Mouse (Mus musculus) R1 (cell line): ENCODE measurements around the gene Tox2.

Experiments
- DNase-seq: peaks from one replicate; pipeline ENCODE4 v3.0.0-alpha.2; 2018; ENCODE audit warnings: low read depth, low spot score

The Tox2 gene

DNA sequence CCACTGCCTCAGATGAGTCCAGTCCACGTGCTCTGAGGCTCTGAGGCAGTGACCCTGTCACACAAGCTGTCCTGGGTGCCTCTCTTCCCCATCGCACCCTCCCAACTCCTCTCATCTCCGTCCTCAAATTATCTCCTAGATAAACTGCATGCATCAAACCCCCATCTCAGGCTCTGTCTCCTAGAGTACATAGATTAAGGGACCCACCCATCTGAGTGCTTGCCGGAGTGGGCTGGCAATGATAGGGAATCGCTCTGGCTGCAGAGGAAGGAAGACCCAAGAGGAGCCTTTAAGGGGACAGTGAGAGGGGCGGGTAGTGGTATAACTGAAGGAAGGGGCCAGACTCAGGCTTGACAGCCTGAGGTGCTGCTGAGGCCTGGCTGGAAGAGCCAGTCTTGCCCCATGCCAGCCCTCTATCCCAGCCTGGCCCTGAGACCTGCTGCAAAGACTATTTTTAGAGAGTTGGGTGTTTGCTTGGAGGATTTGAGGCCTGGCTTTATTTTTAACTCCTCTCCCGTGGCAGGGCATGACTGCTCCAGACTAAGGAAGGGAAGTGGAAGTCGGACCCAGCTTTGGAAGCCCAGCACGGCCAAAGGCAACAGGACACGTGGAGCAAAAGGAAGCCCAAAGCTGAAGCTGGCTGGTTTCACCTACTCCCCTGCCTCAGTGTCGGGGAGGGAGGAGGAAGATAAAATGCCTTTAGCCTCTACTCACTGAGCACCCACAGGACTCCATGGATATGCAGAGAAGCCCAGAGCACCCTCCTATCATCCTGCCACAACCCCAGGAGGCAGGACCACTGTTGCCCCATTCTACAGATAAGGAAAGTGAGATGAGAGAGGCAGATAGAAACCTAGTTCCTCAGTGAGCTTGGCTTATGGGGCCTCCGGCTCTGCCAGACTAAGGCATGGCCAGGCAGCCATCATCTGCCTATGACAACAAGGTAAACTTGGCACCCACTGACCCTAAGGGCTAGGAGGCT, 160.3 kb downstream of the Tox2 start:
- DNase-seq, result no peak

DNA sequence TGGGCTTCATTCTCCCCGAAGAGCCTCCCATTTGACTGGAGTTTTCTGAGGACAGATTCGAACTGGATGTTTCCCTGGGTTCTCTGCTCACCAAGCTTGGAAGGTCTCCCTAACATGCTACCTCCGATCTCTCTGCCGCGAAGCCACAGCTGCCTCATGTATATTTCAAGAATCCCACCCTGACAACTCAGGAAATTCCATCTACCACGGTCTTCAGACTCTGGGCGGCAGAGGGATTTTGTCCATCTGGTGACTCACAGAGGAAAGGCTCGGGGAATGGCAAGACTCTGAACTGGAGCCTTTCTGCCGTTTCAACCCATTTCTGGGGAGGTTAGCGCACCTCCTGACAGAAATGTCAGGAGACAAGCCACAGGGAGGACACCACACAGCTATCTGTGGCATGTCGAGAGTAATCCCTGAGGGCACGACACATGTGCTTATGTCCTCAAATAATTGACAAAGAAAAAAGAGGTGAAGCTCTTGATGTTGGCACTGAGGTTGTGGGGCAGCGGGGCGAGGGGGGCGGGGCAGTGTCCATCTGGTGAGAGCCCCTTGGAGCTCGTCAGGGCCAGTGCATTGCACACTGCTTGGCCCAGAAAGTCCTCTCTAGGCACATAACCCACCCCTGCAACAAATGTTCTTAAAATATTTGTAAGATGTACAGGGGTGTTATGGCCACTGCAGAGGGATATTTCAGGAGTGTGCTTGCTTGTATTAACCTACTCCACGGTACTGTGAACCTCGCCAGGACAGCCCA, 162.0 kb downstream of the Tox2 start:
- no peak for DNase-seq

DNA sequence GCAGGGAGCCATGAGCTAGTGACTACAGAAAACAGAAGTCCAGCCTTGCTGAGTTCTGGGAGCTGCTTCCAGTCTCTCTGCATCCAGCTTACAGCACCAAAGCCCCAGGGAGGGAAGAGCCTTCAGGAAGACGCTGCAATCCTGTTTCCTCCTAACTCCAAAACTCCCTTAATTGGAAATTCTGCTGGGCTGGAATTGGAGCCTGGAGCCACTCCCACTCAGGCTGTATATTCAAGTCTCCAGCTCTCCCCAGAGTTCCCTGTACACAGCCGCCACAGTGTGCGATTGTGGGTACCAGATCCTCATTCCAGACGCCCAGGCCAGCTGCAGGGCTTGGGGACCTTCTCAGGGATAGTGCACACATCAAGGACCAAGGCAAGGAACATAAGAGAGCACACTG, 167.2 kb downstream of the Tox2 start:
- no peak for DNase-seq

DNA sequence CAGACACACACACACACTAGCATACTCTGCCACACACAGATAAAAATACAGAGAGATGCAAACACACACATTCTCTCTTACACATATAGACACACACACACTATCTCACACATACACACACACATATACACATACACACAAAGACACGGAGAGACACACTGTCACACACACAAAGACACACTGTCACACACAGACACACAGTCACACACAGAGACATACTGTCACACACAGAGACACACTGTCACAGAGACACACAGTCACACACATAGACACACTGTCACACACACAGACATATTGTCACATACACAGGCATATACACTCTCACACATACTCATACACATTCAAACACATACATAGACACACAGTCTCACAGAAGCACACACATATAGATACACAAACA, 169.7 kb downstream of the Tox2 start:
- no peak for DNase-seq
